Mouse (Mus musculus): ENCODE results near the gene Hipk2. TPM values are rescaled to one million over a fixed set of nuclear protein-coding genes. Genes with fewer than 3 reads are reported as not detected.
A peak's percentile ranks its signal among the peaks of the same experiment; 100 is the strongest.

Gene Hipk2
- polyA plus RNA-seq, 1 experiment from 2014 or later = 45.3 TPM

- no peak for ATAC-seq (replicated peaks)
- no peaks in the 10 kb centered on the region for H3K36me3 ChIP-seq (replicated peaks)
- no peak overlapping the region for H3K27ac ChIP-seq
- no peaks in the 10 kb centered on the region for H3K27me3 ChIP-seq (replicated peaks)
- no peak overlapping the region for H3K9ac ChIP-seq
- 91% methylated on average over 4 of the region's 4 CpGs for WGBS
- peaks cover 17% of the 10 kb centered on the region for H3K4me1 ChIP-seq
- no peak overlapping the region for H3K4me3 ChIP-seq
- no peak overlapping the region for H3K4me2 ChIP-seq
- H3K9me3 ChIP-seq = no peaks in the 10 kb centered on the region
Observed at GRCm38 (mm10) chr6:38916571-38916970, 40.6 kb upstream of the Hipk2 start.

- WGBS = 66% methylated on average over 5 of the region's 5 CpGs
- H3K27ac ChIP-seq = no peak overlapping the region
- no peak for ATAC-seq (replicated peaks)
- H3K36me3 ChIP-seq (replicated peaks) = no peaks in the 10 kb centered on the region
- H3K9me3 ChIP-seq = no peaks in the 10 kb centered on the region
- H3K4me1 ChIP-seq = peaks cover 14% of the 10 kb centered on the region
- no peak overlapping the region for H3K4me2 ChIP-seq
- no peaks in the 10 kb centered on the region for H3K27me3 ChIP-seq (replicated peaks)
- H3K9ac ChIP-seq = no peak overlapping the region
- no peak overlapping the region for H3K4me3 ChIP-seq
Observed at GRCm38 (mm10) chr6:38915776-38916175, 39.8 kb upstream of the Hipk2 start.

GRCm38 (mm10) chr6:38914181-38914580 is 38.2 kb upstream of the Hipk2 start:
- Histone ChIP-seq H3K4me2 (no peak overlapping the region), H3K27ac (0 out of 2 replicates have a peak overlapping the region, but pooled peaks have one; percentile 17)
- ATAC-seq (replicated peaks) = peak; percentile 77

GRCm38 (mm10) chr6:38913386-38914042 is 37.5 kb upstream of the Hipk2 start:
- ATAC-seq (replicated peaks) = peak; percentile 38; the same call in 1 of the 2 replicates
- 0 out of 2 replicates have a peak overlapping the region, but pooled peaks have one; percentile 17 for H3K27ac ChIP-seq

More at GRCm38 (mm10) chr6:38914181-38914580, 38.2 kb upstream of the Hipk2 start:
- no peaks in the 10 kb centered on the region for H3K9me3 ChIP-seq
- H3K9ac ChIP-seq = no peak overlapping the region
- H3K36me3 ChIP-seq (replicated peaks) = no peaks in the 10 kb centered on the region
- no peak overlapping the region for H3K4me3 ChIP-seq
- WGBS = 60% methylated on average over 10 of the region's 10 CpGs
- peaks cover 14% of the 10 kb centered on the region for H3K4me1 ChIP-seq
- no peaks in the 10 kb centered on the region for H3K27me3 ChIP-seq (replicated peaks)

GRCm38 (mm10) chr6:38912845-38913244 is 36.9 kb upstream of the Hipk2 start:
- ATAC-seq (replicated peaks) = no peak
- Histone ChIP-seq H3K27me3 (replicated peaks) (no peaks in the 10 kb centered on the region), H3K4me3 (no peak overlapping the region), H3K36me3 (replicated peaks) (no peaks in the 10 kb centered on the region), H3K9me3 (no peaks in the 10 kb centered on the region), H3K4me2 (no peak overlapping the region), H3K4me1 (peaks cover 14% of the 10 kb centered on the region), H3K9ac (no peak overlapping the region), H3K27ac (no peak overlapping the region)
- WGBS = 84% methylated on average over 9 of the region's 9 CpGs

More at GRCm38 (mm10) chr6:38913386-38914042, 37.5 kb upstream of the Hipk2 start:
- no peak overlapping the region for H3K4me2 ChIP-seq
- no peaks in the 10 kb centered on the region for H3K36me3 ChIP-seq (replicated peaks)
- no peaks in the 10 kb centered on the region for H3K27me3 ChIP-seq (replicated peaks)
- H3K4me1 ChIP-seq = peaks cover 14% of the 10 kb centered on the region
- no peak overlapping the region for H3K4me3 ChIP-seq
- 39% methylated on average over 13 of the region's 13 CpGs for WGBS
- no peak overlapping the region for H3K9ac ChIP-seq
- H3K9me3 ChIP-seq = no peaks in the 10 kb centered on the region

DNA sequence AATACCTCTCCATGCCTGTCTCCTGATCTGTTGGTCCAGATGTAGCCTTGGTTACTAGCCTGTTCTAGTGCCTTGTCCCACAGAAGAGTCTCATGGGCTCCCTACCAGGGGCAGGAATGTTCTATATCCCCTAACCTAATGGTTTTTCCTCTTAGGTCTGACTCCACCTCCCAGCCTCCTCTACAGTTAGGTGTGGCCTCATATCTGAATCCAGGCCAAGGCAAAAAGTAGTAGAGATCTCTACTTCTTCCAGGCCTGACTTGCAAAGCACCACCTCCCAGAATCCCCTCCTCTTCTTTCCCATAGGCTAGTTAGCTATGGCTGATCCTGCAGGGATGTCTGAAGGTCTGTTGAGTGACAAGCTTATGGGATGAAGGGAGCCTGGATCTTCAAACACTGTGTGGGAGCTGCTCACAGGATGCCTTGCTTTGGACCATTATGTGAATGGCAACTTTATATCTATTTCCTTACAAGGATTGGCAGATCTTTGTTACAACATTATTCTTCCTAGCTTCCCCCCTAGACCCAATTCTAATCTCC is 36.2 kb upstream of the Hipk2 start:
- no peak overlapping the region for H3K4me3 ChIP-seq
- H3K4me1 ChIP-seq = peaks cover 14% of the 10 kb centered on the region
- no peaks in the 10 kb centered on the region for H3K36me3 ChIP-seq (replicated peaks)
- no peaks in the 10 kb centered on the region for H3K9me3 ChIP-seq
- H3K27ac ChIP-seq = no peak overlapping the region
- H3K9ac ChIP-seq = no peak overlapping the region
- no peaks in the 10 kb centered on the region for H3K27me3 ChIP-seq (replicated peaks)
- ATAC-seq (replicated peaks) = no peak
- no peak overlapping the region for H3K4me2 ChIP-seq

GRCm38 (mm10) chr6:38910828-38911559 is 35.0 kb upstream of the Hipk2 start:
- 71% methylated on average over 3 of the region's 3 CpGs for WGBS
- Histone ChIP-seq H3K36me3 (replicated peaks) (no peaks in the 10 kb centered on the region), H3K9me3 (no peaks in the 10 kb centered on the region), H3K9ac (no peak overlapping the region), H3K4me1 (peaks cover 14% of the 10 kb centered on the region), H3K4me2 (no peak overlapping the region), H3K4me3 (no peak overlapping the region), H3K27me3 (replicated peaks) (no peaks in the 10 kb centered on the region), H3K27ac (no peak overlapping the region)
- ATAC-seq (replicated peaks) = no peak

GRCm38 (mm10) chr6:38908401-38908800 is 32.4 kb upstream of the Hipk2 start:
- no peaks in the 10 kb centered on the region for H3K36me3 ChIP-seq (replicated peaks)
- no peak overlapping the region for H3K4me2 ChIP-seq
- no peak overlapping the region for H3K4me3 ChIP-seq
- no peaks in the 10 kb centered on the region for H3K27me3 ChIP-seq (replicated peaks)
- H3K4me1 ChIP-seq = peaks cover 2% of the 10 kb centered on the region; the same call in 1 of the 2 replicates
- H3K9me3 ChIP-seq = no peaks in the 10 kb centered on the region
- 86% methylated on average over 6 of the region's 6 CpGs for WGBS
- H3K27ac ChIP-seq = no peak overlapping the region
- ATAC-seq (replicated peaks) = no peak
- no peak overlapping the region for H3K9ac ChIP-seq

DNA sequence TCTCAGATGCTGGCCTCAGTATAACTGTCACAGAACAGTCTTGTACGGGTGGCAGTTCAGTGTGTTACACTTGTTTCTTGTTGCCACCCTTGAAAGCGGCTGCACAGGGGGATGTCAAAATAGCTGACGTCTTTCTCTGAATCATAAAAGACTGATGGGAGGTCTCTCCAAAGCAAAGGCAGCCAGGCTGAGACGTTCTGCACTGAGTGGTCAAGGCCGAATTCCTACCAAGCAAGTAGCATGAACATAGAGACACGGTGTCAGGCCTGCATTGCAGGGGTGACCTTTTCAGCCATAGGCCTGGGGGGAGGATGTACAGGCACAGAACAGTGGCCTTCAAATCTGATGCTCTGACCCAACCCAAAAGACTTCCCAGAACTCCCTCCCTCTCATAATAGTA is 30.0 kb upstream of the Hipk2 start:
- H3K9ac ChIP-seq = no peak overlapping the region
- no peak for ATAC-seq (replicated peaks)
- WGBS = 48% methylated on average over 6 of the region's 6 CpGs

GRCm38 (mm10) chr6:38902820-38903439 is 27.0 kb upstream of the Hipk2 start:
- no peak overlapping the region for H3K27ac ChIP-seq

More for the DNA sequence above, 30.0 kb upstream of the Hipk2 start:
- H3K4me1 ChIP-seq = no peaks in the 10 kb centered on the region
- no peak overlapping the region for H3K4me2 ChIP-seq
- no peak overlapping the region for H3K4me3 ChIP-seq
- H3K36me3 ChIP-seq (replicated peaks) = no peaks in the 10 kb centered on the region
- H3K27ac ChIP-seq = no peak overlapping the region
- no peaks in the 10 kb centered on the region for H3K9me3 ChIP-seq
- H3K27me3 ChIP-seq (replicated peaks) = no peaks in the 10 kb centered on the region

DNA sequence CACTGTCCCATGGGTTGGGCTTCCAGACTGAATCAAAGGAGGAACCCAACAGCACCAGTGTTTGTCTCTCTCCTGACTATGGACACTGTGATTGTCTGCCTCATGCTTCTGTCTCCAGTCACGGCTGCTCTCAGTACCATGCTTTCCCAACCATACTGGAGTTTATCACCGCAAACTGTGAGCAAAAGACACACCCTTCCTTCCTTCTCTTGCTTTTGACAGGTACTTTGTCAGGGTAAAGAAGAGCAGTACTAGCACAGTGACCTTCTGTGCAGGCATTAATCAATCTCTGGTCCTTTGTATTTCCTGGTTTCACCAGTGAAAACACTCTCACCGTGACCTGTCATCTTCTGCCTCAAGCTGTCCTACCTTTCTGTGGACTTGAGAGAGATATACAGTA is 25.7 kb upstream of the Hipk2 start:
- H3K36me3 ChIP-seq (replicated peaks) = no peaks in the 10 kb centered on the region
- no peaks in the 10 kb centered on the region for H3K4me1 ChIP-seq
- no peak overlapping the region for H3K27ac ChIP-seq
- H3K4me3 ChIP-seq = no peak overlapping the region
- no peaks in the 10 kb centered on the region for H3K9me3 ChIP-seq
- H3K4me2 ChIP-seq = no peak overlapping the region
- 93% methylated on average over 3 of the region's 3 CpGs for WGBS
- ATAC-seq (replicated peaks) = no peak
- H3K9ac ChIP-seq = no peak overlapping the region
- H3K27me3 ChIP-seq (replicated peaks) = no peaks in the 10 kb centered on the region

More at GRCm38 (mm10) chr6:38902820-38903439, 27.0 kb upstream of the Hipk2 start:
- Histone ChIP-seq H3K36me3 (replicated peaks) (no peaks in the 10 kb centered on the region), H3K4me2 (no peak overlapping the region), H3K9ac (no peak overlapping the region), H3K9me3 (no peaks in the 10 kb centered on the region), H3K27me3 (replicated peaks) (no peaks in the 10 kb centered on the region), H3K4me1 (no peaks in the 10 kb centered on the region), H3K4me3 (no peak overlapping the region)
- WGBS = 90% methylated on average over 10 of the region's 10 CpGs
- no peak for ATAC-seq (replicated peaks)

DNA sequence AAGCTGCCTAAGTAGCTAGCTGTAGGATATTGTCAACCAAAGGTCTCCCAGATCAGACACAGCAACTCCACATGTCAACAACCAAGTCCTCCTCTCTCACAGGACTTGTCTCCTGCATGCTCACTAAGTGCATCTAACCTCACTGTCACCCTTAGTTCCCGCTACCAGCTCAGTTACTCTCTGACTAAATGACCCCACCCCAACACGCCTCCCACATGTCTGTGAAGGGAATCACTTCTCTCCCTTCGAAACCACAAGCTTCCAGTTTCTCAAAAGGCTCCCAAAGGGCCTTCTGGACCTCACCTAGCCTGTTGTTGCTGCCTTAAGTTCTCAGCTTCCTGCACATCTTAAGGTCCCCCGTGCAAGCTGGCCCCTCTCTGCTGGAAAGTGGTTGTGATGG is 25.2 kb upstream of the Hipk2 start:
- no peaks in the 10 kb centered on the region for H3K27me3 ChIP-seq (replicated peaks)
- no peak overlapping the region for H3K4me2 ChIP-seq
- ATAC-seq (replicated peaks) = no peak
- H3K27ac ChIP-seq = no peak overlapping the region
- no peaks in the 10 kb centered on the region for H3K9me3 ChIP-seq
- no peaks in the 10 kb centered on the region for H3K36me3 ChIP-seq (replicated peaks)
- H3K4me1 ChIP-seq = no peaks in the 10 kb centered on the region
- no peak overlapping the region for H3K4me3 ChIP-seq
- 85% methylated on average over 4 of the region's 4 CpGs for WGBS
- H3K9ac ChIP-seq = no peak overlapping the region
